Mouse (Mus musculus) liver, embryonic 15.5 days (tissue): Measurements from ENCODE around the gene Dach1. TPM values are rescaled to one million over a fixed set of nuclear protein-coding genes. Genes with fewer than 3 reads are reported as not detected.

ENCODE experiments used
- ATAC-seq: fragments of 200-750 bp; cut with Nextera tagmentation; 2 replicates; pipeline ENCODE4 v1.8.0; 2017; ENCODE audit warnings: moderate number of reproducible peaks, mild to moderate bottlenecking, moderate library complexity; ENCODE audit not compliant: insufficient read depth
- H3K27ac ChIP-seq: fragments of 300-500 bp; sonication (generic); replicated peaks from 2 replicates; pipeline ENCODE4 v1.5.1; 2015; ENCODE audit warnings: mild to moderate bottlenecking, inconsistent platforms
- H3K27me3 ChIP-seq: fragments of 300-500 bp; sonication (generic); 2 replicates; pipeline ENCODE4 v1.6.1; 2015; ENCODE audit warnings: mild to moderate bottlenecking, inconsistent platforms
- H3K36me3 ChIP-seq: fragments of 300-500 bp; sonication (generic); replicated peaks from 2 replicates; pipeline ENCODE4 v1.6.1; 2015; ENCODE audit warnings: moderate library complexity, mild to moderate bottlenecking, inconsistent platforms
- H3K4me1 ChIP-seq: fragments of 300-500 bp; sonication (generic); replicated peaks from 2 replicates; pipeline ENCODE4 v1.6.1; 2015; ENCODE audit warnings: inconsistent platforms
- H3K4me2 ChIP-seq: fragments of 300-500 bp; sonication (generic); 2 replicates; pipeline ENCODE4 v1.6.1; 2015; ENCODE audit warnings: moderate library complexity, mild to moderate bottlenecking, inconsistent platforms
- H3K4me3 ChIP-seq: fragments of 300-500 bp; sonication (generic); replicated peaks from 2 replicates; pipeline ENCODE4 v1.5.1; 2015; ENCODE audit warnings: mild to moderate bottlenecking, inconsistent platforms
- H3K9ac ChIP-seq: fragments of 300-500 bp; sonication (generic); 2 replicates; pipeline ENCODE4 v1.6.1; 2015; ENCODE audit warnings: moderate library complexity, mild to moderate bottlenecking, inconsistent platforms
- H3K9me3 ChIP-seq: fragments of 300-500 bp; sonication (generic); replicated peaks from 2 replicates; pipeline ENCODE4 v1.6.1; 2016; ENCODE audit warnings: inconsistent platforms
- WGBS: fragments of 180-500 bp; shearing (Covaris S2); methylation state at CpG from one replicate; pipeline ENCODE4 v1.1.7; 2015; ENCODE audit warnings: mixed read lengths; ENCODE audit not compliant: insufficient replicate concordance; 5-methylcytosine and 5-hydroxymethylcytosine counted together
- polyA plus RNA-seq: library from polyadenylated mRNA; unstranded; fragments of >200 nt; fragmentation: Nextera tagmentation; extraction: Ambion mirVana; gene quantifications from 2 replicates; pipeline ENCODE4 v1.2.1, GENCODE M21; 2015

Gene Dach1
- 0.23 and 0.25 TPM in 2 replicates for polyA plus RNA-seq

DNA sequence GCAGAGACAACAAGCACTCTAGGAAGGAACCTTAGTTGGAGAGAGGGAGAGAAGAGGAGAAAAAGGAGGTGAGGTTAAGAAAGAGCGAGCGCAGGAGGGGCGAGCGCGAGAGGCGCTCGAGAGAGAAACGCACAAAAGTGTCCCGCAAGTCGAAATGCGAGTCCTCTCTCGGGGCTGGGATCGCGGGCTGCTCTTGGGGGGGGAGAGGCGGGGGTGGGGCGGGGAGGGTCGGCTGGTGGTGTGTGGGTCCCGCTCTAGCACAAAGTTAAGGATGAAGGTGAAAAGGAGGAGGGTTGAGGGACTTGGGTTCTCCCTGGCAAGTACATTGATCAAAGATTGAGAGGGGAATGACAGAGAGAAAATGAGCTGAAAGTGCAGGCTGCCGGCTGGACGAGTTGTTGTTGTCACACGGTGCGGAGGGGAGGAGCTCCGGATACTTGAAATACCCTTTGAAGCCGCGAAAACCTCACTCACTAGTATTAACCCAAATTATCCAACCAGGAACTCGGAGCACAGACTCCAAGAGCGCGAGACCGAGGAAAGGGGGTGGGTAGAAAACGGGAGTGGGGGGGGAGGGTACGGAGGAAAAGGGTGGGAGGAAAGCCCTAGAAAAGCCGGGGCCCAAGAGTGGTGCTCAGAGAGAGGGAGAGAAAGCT is at the start of gene Dach1:
Gene Dach1, minus strand, starts transcription at position 345 of the 656 bp plus-strand sequence.
- Histone ChIP-seq H3K27me3 (peaks cover 47% of the 10 kb centered on the region), H3K9ac (no peak within 1 kb of the TSS), H3K27ac (no peak within 1 kb of the TSS), H3K4me2 (peak within 1 kb of the TSS; percentile 71), H3K4me3 (peak within 1 kb of the TSS; percentile 53), H3K9me3 (no peaks in the 10 kb centered on the region), H3K36me3 (no peaks in the 10 kb centered on the region), H3K4me1 (0 out of 2 replicates have a peak, but pooled peaks cover 6% of the 10 kb centered on the region)
- peak; percentile 26; the same call in 1 of the 2 replicates for ATAC-seq
- WGBS: under 1% methylated on average over 30 of the region's 32 CpGs

- H3K36me3 ChIP-seq: no peaks in the 10 kb centered on the region
- no peaks in the 10 kb centered on the region for H3K4me1 ChIP-seq
- no peaks in the 10 kb centered on the region for H3K27me3 ChIP-seq
- no peak overlapping the region for H3K27ac ChIP-seq
- no peak overlapping the region for H3K4me2 ChIP-seq
- no peak overlapping the region for H3K9ac ChIP-seq
- no peak for ATAC-seq
- 59% methylated on average over 3 of the region's 3 CpGs for WGBS
- no peak overlapping the region for H3K4me3 ChIP-seq
- H3K9me3 ChIP-seq: no peaks in the 10 kb centered on the region
These were observed 30.5 kb upstream of the Dach1 start for GRCm38 (mm10) chr14:98200089-98200488.

- 0% methylated on average over 1 of the region's 1 CpGs for WGBS
- H3K9ac ChIP-seq: no peak overlapping the region
- H3K9me3 ChIP-seq: no peaks in the 10 kb centered on the region
- no peaks in the 10 kb centered on the region for H3K27me3 ChIP-seq
- H3K4me1 ChIP-seq: no peaks in the 10 kb centered on the region
- ATAC-seq: no peak
- H3K4me3 ChIP-seq: no peak overlapping the region
- no peaks in the 10 kb centered on the region for H3K36me3 ChIP-seq
- no peak overlapping the region for H3K27ac ChIP-seq
- H3K4me2 ChIP-seq: no peak overlapping the region
These were observed 12.0 kb upstream of the Dach1 start for GRCm38 (mm10) chr14:98181545-98181944.

GRCm38 (mm10) chr14:98173831-98174230 is 4.3 kb upstream of the Dach1 start:
- Histone ChIP-seq H3K4me3 (no peak overlapping the region), H3K9me3 (no peaks in the 10 kb centered on the region), H3K4me2 (no peak overlapping the region), H3K36me3 (no peaks in the 10 kb centered on the region), H3K9ac (no peak overlapping the region), H3K4me1 (no peaks in the 10 kb centered on the region), H3K27me3 (peaks cover 23% of the 10 kb centered on the region), H3K27ac (no peak overlapping the region)
- 46% methylated on average over 2 of the region's 2 CpGs for WGBS
- ATAC-seq: no peak

GRCm38 (mm10) chr14:98172394-98172905 is 2.9 kb upstream of the Dach1 start:
- H3K27me3 ChIP-seq: peaks cover 36% of the 10 kb centered on the region
- H3K9me3 ChIP-seq: no peaks in the 10 kb centered on the region
- no peak overlapping the region for H3K9ac ChIP-seq
- H3K27ac ChIP-seq: no peak overlapping the region
- 0 out of 2 replicates have a peak, but pooled peaks cover 6% of the 10 kb centered on the region for H3K4me1 ChIP-seq
- no peak overlapping the region for H3K4me3 ChIP-seq
- H3K36me3 ChIP-seq: no peaks in the 10 kb centered on the region
- no peak for ATAC-seq
- H3K4me2 ChIP-seq: no peak overlapping the region
- 7% methylated on average over 5 of the region's 5 CpGs for WGBS

- H3K4me2 ChIP-seq: no peak overlapping the region
- H3K4me1 ChIP-seq: 0 out of 2 replicates have a peak, but pooled peaks cover 6% of the 10 kb centered on the region
- H3K36me3 ChIP-seq: no peaks in the 10 kb centered on the region
- no peak overlapping the region for H3K27ac ChIP-seq
- H3K9me3 ChIP-seq: no peaks in the 10 kb centered on the region
- H3K4me3 ChIP-seq: no peak overlapping the region
- 14% methylated on average over 5 of the region's 5 CpGs for WGBS
- H3K27me3 ChIP-seq: peaks cover 42% of the 10 kb centered on the region
- no peak overlapping the region for H3K9ac ChIP-seq
- ATAC-seq: no peak
These were observed 2.3 kb upstream of the Dach1 start for GRCm38 (mm10) chr14:98171861-98172260.

GRCm38 (mm10) chr14:98168908-98169401 is 610 bp downstream of the Dach1 start:
- H3K4me3 ChIP-seq: peak overlapping the region; percentile 53
- H3K4me2 ChIP-seq: peak overlapping the region; percentile 71
- no peaks in the 10 kb centered on the region for H3K9me3 ChIP-seq
- H3K9ac ChIP-seq: no peak overlapping the region
- no peak overlapping the region for H3K27ac ChIP-seq
- no peak for ATAC-seq
- under 1% methylated on average over 44 of the region's 45 CpGs for WGBS
- H3K27me3 ChIP-seq: peaks cover 47% of the 10 kb centered on the region
- no peaks in the 10 kb centered on the region for H3K36me3 ChIP-seq
- H3K4me1 ChIP-seq: 0 out of 2 replicates have a peak, but pooled peaks cover 6% of the 10 kb centered on the region

GRCm38 (mm10) chr14:98168039-98168907 is 1.3 kb downstream of the Dach1 start:
- peaks cover 47% of the 10 kb centered on the region for H3K27me3 ChIP-seq
- no peak overlapping the region for H3K9ac ChIP-seq
- peak; percentile 47 for ATAC-seq
- 0 out of 2 replicates have a peak, but pooled peaks cover 6% of the 10 kb centered on the region for H3K4me1 ChIP-seq
- H3K9me3 ChIP-seq: no peaks in the 10 kb centered on the region
- WGBS: under 1% methylated on average over 48 of the region's 48 CpGs
- H3K4me2 ChIP-seq: peak overlapping the region; percentile 71
- no peak overlapping the region for H3K27ac ChIP-seq
- H3K4me3 ChIP-seq: peak overlapping the region; percentile 53
- no peaks in the 10 kb centered on the region for H3K36me3 ChIP-seq

GRCm38 (mm10) chr14:98167186-98168038 is 2.2 kb downstream of the Dach1 start:
- no peak overlapping the region for H3K27ac ChIP-seq

GRCm38 (mm10) chr14:98166318-98166976 is 3.1 kb downstream of the Dach1 start:
- 66% methylated on average over 10 of the region's 10 CpGs for WGBS
- no peak for ATAC-seq

More at GRCm38 (mm10) chr14:98167186-98168038, 2.2 kb downstream of the Dach1 start:
- peaks cover 47% of the 10 kb centered on the region for H3K27me3 ChIP-seq
- under 1% methylated on average over 33 of the region's 33 CpGs for WGBS
- H3K4me3 ChIP-seq: peak overlapping the region; percentile 53
- H3K9me3 ChIP-seq: no peaks in the 10 kb centered on the region
- H3K36me3 ChIP-seq: no peaks in the 10 kb centered on the region
- H3K4me2 ChIP-seq: peak overlapping the region; percentile 71
- H3K9ac ChIP-seq: no peak overlapping the region
- peak; percentile 50 for ATAC-seq
- 0 out of 2 replicates have a peak, but pooled peaks cover 6% of the 10 kb centered on the region for H3K4me1 ChIP-seq

More at GRCm38 (mm10) chr14:98166318-98166976, 3.1 kb downstream of the Dach1 start:
- Histone ChIP-seq H3K36me3 (no peaks in the 10 kb centered on the region), H3K9me3 (no peaks in the 10 kb centered on the region), H3K4me3 (no peak overlapping the region), H3K9ac (no peak overlapping the region), H3K4me1 (0 out of 2 replicates have a peak, but pooled peaks cover 6% of the 10 kb centered on the region), H3K4me2 (peak overlapping the region; percentile 71; the same call in 1 of the 2 replicates), H3K27me3 (peaks cover 43% of the 10 kb centered on the region), H3K27ac (no peak overlapping the region)
